Mouse (Mus musculus): ENCODE measurements at regions not wholly inside any gene's neighbourhood (a gene's known extent, or its start where the extent isn't known, plus 50 kb on each side); places are given as distances from the start of the nearest gene placed in this dataset.
A peak's percentile ranks its signal among the peaks of the same experiment; 100 is the strongest.

DNA sequence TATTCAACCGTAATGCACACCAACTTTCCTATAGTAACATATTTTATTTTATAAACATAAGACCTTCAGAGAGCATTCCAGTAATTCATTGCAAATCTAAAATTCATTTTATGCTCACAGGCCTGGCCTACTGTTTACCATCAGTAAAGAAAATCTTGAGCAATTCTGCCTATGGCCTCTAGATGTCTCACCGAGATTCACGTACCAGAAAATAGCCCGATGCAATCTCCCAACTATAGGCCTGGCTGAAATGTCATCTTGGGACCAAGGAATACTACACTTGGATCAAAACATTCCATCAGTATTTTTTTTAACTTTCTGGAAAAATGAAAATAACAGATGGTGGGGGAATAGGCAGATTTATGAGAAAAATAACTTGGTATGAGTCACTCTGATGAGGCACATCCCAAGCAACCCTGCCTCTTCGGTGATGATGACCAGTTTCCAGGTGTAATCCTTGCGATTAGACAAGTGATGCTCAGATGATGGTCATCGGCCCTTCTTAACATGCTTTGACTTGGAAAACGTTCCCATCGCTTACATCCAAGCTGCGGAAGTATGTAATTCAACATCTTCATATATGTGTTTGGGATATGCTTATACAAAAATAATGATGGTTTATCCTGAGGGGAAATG, 439.9 kb downstream of the Nyap2 start:
- DNase-seq = peak in 1 of 2 experiments; percentile 4

DNA sequence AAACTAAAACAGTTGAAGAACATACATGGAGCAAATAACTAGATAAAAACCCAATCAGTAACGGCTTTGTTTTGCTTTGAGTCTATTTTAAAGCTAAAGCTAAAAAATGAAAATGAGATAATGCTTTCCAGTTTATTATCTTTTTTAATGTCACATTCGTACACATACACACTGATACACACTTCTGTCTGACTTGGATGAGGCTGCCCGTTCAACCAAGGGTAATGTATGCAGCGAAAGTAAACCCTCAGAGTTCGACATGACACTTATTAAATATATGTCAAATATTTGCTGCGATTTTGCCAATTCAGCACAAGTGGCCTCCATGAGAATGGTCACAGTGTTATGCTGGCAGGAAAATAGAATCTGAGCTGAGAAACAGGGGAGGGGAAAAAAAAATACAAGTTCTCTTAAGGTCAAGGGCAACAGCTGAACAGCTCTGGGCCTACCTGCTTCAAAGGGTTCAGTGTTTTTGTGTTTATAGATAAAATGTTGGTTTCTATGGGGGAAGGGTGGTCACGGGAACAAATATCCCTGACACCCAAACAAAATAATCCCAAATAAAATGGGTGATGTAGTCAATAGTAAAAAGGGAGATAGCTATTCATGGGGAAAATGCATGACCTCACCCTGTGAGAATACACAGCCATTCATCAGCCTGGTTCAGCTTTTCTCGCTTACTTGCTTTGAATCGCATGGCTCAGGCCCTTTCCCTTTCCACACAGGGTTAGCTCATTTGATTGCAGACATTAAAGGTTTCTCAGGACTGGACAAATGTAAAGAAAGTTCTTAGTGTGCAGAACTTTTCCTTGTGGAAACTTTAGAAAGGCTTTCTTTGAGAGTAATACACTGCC, 443.9 kb downstream of the Nyap2 start:
- DNase-seq = no peak

DNA sequence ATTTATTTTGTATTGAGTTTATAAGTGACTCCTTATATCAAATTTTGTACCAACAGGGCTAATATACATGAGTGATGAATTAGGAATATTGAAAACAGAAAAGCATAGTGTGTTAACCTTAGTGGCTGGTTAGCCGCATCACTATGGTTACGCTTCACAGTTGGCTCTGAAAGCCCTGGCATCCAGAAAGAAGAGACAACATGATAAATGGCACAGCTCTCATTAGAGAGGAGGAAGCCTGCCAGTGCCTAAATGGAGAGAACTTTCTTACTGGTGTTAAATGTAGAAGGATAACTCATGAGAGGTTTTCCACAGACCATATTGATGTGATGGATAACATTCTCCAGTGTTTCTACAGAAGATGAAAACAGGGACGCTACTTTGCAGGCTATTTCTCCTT, 446.2 kb downstream of the Nyap2 start:
- DNase-seq = no peak

DNA sequence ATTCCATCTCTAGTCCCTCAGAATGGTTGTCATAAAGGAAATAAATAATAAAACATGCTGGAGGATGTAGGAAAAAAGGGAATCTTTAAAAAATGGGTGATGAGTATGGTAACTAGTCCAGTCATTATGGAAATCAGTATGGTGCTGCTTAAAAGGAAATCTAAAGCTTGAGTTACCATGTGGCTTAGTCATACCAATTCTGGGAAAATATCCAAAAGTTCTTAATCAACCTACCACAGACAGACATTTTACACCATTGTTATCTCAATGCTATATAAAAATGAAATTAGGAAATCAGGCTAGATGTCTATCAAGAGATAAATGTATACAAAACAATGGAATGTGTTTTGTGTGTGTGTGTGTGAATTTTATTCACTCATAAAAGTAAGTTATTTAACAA, 449.1 kb downstream of the Nyap2 start:
- no peak for DNase-seq

DNA sequence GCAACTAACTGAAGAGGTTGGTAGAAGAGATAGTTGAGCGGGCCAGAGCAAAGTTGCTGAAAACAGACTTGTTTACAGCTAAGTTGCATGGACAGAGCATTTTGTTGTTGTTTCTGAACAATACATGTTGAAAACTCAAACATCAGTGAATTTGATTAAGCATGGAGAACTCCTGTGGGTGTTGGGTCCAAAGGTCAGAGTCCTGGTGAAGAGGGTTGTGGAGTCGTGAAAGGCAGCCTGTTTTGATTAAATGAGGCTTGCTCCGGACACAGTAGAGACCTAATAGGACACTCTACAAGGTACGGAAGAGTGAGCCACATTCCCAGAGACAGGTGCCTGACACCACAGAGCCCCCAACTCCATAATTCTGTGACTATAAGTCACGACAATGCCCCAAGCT, 461.1 kb downstream of the Nyap2 start:
- DNase-seq = no peak

DNA sequence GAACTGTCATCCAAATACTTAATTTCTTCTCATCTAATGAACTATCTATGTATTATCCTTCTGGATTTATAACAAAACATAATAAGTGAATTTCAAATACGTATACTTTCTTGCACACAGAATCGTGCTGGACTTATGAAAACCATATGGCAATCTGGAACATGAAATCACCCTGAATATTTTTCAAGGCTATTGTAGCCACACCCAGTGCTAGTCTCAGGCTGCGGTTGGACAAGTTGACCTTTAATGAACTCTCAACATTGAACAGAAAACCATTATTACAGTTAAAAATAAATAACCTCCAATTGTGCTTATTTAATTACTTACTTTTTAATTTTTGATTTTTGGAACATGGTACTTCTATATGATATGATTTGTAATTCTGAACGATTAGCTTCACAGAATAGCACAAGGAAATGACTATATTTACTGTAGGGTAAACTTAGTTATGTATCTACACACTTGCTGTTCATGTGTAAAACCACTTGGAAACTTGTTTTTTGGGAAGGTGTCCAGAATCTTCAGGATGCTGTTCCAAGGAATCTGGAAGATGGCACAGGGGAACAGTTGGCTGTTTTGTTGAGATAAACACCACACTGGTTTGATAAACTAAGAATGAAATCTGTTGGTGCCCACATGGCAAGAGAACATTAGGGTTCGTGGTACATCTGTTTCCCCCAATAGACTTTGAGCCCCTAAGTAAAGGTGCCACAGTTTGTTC, 463.0 kb downstream of the Nyap2 start:
- DNase-seq = no peak

DNA sequence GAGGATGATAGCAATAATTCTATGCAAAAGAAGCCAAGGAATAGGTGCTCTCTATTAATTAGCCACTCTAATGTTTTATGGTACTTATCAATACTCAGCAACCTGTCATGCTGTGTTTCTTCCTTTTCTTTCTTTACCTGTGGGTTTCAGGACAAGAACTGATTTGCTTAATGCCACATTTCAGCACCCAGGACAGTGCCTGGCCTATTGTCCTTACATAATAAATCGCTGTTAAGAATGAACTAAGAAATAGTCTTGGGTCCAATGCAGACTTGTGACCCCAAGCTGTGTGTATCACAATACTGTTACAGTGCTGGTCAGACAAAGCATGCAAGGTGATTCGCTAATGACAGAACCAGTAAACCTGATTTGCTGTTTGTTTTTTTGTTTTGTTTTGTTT, 472.2 kb downstream of the Nyap2 start:
- no peak for DNase-seq

DNA sequence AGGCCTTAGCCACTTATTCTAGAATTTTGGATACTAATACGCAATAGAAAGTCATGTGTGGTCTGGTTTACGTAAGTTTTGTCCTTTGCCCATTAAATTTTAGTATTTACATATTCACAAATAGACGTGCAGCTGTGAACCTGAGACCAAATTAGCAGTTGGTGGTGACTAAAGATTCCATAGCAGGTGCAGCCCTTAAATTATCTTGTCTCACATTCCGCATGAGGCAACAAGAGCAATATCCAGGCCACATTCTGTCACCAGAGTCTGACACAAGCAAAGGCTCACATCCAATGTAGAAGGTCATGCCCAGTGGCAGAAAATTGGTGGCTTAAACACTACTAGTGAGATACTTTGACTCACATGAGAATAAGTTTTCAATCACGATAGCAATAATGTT, 473.0 kb downstream of the Nyap2 start:
- no peak for DNase-seq

DNA sequence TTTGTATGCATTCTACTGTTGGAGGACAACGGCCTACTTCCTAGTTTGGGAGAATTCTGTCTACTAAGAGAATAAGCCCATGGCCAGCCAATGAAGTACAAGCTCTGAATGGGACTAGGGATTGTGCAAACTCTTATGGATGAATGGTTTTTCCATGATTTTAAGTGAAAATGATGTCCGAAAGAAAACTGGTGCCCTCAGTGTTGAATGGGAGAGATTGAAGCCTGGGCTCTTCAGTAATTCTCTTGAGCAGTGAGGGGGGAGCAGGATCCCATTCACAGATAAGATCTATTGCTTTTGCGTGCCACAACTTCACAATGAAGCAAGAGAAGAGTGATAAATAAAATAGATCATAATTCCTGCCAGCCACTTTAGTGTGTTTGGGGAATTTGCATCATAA, 476.0 kb downstream of the Nyap2 start:
- no peak for DNase-seq

DNA sequence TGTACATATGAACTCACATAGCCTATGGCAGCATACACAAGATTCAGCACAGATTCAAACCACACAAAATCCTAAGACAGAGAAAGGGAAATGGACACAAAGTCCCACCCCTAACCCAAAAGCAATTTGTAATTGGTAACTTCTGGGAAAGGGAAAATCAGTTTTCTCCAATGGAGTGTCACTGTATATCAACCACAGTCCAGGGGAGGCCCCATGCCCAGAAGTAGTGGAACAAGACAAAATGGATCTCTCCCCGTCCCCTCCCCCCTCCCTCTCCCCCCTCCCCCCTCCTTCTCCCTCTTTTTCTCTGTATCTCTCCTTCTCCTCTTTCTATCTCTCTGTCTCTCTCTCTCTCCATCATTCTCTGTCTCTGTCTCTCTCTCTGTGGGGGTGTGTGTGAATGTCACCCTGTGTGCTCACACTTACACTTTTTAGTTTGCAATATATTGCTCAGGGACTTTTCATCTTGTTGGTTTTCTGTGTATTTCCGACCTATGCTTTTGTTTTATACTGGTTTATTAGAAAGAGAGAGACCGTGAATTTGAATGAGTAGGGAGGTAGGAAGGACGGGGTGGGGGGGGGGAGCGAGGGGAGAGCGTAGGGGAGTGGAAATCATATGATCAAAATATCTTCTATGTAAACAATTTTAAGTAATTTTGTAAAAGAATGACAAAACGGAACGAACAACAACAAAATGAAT, 500.4 kb downstream of the Nyap2 start:
- no peak for DNase-seq

DNA sequence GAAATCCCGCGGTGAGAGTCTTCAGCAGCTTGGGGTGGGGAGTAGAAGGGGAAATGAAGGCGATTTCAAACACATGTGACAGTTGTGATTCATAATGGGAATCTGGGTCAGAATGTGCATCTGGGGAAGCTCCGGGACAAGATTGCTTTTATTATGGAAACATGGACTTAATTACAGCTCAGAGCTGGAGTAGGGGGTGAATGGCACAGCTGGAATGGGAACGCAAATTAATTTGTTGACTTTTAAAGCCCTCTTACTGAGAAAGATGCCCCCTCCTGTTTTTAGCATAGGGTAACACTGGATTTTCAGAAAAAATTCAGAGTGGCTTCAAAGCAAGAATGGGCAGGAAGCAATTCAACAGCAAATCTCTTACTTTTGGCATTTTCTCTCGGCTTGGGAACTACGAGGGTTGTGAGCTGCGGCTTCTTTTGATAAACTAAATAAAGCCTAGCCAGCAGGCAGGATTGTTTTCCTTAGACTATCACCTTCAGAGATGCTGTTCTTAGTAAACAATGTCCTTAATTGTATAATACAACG, 501.0 kb downstream of the Nyap2 start:
- DNase-seq = no peak

DNA sequence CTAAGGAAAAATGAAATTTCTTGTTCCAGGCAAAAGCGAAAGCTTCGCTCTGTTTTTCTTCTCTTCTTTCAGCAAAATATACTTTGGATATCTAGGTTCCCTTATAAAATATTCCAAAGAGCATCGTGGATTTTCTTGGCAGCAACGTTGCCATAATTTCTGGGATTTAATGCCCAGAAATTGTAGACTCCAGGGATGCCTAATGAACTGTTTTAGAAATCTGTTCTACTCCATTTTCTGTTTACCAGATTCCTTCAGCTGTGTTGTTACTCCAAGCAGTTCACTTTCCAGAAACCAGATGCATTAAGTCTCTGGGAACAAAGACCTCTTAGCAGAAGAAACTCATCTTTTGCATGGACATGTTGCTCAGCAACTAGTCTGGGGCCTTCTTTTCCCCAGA, 504.5 kb downstream of the Nyap2 start:
- no peak for DNase-seq

DNA sequence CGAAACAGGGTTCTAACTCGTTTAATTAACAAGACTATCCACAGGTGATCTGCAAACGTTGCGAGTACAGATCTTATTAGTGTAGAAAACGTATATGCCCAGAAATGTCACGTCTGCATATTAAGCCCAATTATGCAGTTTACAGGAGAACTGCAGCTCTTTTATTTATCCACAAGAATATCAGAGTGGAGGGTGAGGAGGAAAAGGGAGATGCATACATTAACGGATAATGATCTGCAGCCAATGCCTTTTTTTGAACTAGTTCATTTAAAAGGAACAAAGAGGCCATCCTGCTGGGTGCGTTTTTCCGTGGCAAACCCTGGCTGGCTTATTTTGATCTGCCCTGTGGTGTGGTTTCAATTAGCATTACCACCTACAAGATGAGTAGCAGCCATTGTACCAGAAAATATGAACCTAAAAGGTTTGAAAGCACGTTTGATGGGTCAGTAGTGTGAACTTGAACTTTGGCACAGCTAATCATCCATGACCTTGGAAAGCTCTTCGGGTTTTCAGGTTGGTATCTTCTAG, 511.1 kb downstream of the Nyap2 start:
- DNase-seq = no peak

DNA sequence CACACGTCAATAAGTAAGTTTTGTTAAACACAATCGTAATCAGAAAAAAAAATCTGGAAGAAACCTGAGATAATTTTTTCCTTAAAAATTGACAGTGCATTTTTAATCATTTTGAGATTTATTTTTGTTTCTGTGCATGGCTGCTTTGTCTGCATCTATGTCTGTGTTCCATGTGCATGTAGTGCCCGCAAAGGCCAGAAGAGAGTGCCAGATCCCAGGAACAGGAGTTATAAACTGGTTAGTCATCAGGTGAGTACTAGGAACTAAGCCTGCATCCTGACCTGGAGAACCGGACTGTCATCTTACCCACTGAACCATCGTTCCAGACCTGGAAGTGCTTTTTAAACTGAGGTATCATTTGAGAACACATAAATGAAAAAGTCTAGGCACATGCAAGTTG, 514.9 kb downstream of the Nyap2 start:
- DNase-seq = no peak

DNA sequence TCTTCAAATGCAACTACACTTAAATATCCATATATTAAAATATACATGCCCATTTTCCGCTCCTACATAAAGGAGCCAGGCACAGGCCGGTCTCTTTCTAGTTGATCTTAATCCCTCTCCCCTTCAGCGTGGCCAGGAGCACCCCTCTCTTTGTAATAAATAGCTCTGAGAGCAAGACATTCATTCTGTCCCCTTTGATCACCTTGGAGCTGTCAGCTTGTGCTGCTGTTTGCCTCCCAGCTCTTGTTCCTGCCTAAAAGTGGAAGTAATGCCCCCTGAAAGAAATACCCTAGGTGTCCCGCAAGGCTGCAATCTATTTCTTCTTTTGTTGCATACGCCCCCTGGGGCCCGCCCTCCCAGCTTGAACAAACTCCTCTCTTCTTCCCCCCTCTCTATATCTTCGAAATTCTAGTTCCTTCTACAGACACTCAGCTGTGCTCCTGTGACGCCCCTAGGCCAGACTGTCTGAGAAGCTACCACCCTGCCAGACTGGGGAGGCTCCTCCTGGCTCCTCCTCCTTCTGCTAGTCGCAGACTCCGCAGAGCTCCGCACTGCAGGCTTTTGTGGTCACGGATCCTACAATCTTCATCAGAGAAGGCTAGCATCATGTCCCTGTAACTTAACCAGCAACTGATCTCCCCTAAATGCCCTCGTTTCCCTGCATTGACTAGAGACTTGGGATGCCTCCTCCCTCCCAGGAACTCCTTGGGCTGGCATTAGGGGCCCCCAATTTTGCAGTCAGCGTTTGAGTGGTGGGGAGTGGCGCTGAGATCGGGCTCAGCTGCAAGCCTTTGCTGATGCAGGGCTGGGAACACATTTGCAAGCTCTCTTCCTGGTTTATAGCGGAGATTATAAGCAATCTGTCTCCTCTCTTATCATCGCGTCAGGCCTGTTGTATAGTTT, 516.8 kb downstream of the Nyap2 start:
- DNase-seq = peak in 1 of 2 experiments; percentile 9

DNA sequence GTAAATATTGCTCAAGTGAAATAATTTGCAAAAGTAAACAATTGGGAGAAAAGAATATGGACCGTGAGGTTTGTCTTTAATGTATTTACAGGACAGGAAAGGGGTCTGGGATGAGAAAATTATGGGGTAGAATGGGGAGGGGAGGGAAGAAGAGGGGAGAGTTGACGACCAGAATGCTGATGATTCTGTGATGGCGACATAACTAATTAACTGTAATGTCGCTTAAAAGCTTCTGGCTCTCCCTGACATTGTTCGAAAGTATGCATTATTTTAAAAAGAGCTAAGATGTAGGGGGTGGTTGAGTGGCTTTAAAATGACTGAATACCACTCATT, 517.4 kb downstream of the Nyap2 start:
- DNase-seq = no peak

DNA sequence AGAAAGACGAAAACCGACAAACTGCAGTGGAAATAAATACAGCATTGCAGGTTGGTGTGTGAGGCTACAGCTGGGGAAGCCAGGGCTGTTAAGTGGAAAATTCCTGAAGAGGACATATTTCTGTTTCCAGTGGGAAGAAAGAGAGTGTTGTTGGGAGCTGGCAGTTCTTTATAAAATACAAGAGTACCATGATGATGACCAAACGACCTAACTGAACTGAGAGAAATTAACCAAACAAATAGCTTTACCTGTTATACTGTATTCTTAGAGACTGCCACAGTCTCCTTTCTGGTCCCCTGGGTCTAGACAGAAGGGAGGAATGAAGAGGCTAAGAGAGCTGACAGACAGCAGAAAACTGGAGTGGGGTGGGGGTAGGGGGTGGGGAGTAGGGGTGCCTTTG, 517.9 kb downstream of the Nyap2 start:
- no peak for DNase-seq

DNA sequence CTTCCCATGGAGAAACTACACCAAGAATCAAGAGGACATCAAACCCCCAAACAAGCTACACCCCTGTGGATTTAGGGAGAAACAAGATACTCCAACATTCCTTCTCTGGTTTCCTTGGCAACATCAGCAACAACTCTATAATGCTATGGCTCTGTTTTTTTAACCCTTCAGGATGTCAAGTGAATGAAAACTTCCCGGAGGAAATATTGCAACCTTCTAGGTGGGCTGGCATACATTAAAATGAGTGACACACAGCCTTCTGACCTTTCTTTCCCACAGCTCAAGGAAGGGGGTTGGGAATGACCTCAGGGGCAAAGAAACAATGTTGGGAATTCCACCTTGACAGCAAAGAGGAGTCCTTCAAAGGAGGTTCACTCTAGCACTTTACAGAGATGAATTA, 532.0 kb downstream of the Nyap2 start:
- no peak for DNase-seq

DNA sequence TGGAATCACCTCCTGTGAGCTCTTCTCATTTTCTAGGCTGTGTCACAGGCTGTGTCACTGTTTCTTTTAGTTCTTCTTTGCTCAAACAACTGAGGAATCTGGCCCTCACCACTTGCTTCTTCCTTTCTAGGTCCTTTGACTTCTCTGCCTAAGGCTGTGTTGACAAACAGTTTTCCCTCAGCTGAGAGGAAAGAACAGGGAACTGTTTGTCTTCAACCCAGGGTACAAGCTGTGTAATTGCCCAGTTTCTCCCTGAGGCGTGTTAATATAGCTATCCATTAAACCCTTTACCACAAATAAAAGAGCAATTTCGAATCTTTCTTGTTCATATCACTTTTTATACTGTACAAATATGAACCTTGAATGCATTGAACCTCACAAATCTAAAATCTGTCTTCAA, 542.1 kb downstream of the Nyap2 start:
- DNase-seq = no peak

DNA sequence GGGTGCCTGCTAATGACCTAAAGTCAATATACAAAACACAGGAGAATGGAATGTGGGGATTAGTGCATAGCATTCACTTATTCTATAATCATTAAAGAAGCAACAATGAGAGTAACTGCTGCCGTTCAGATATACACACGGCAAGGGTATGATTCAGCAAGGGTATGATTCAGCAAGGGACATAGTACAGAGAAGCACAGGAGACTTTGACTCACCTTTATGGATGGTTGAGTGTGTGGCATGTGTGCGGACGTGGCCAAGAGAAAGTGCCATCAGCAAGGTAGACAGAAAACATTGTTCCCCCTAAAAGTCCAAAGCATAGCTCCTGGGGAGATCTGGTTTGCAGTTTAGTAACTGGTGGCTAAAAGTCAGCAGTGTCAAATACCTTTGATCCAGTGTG, 547.4 kb downstream of the Nyap2 start:
- DNase-seq = no peak

DNA sequence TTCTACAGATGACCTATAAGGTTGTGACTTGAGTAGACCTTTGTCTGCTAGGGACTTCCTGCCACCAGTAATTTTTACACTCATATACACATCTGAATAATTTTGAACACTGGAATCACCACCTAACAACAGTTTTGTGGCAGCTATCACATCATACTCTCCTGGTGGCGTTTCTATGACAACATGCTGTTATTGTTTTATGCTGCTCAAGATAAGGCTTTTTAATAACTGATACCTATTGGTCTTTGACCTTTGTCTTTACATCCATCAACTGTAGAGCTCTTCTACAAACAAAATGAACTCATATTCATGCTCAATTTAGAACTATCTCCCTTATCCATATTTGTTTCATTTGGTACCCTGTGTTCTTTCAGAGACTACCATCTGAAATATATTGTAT, 556.0 kb downstream of the Nyap2 start:
- no peak for DNase-seq

DNA sequence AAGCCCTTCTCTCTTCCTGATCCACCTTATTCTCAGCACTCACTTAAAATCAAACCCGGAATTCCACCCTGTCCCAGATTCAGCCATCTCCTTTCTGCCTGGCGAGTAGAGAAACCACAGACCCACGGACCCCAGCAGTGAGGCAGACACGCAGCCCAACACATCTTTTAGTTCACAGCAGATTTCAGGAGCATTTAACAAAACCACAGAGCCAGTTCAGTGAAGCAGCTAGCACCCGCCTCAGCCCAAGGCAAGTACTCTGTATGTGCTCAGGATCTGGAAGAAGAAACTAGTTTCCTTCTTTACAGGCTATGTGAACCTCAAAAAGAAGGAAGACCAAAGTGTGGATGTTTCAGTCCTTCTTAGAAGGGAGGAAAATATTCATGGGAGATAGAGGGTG, 560.6 kb downstream of the Nyap2 start:
- DNase-seq = no peak

Data from lung, adult 18-20 months (tissue).